Mouse (Mus musculus) monocyte, adult 59 days (primary cell): ENCODE data around the gene Rtp4. TPM values are rescaled to one million over a fixed set of nuclear protein-coding genes. Genes with fewer than 3 reads are reported as not detected.

ENCODE experiments used
- total RNA-seq, 2 experiments: library from RNA; stranded (reverse); gene quantifications; one replicate each; pipeline ENCODE4 v1.2.4; 2023

The Rtp4 gene
- 10 to 100 TPM; 21.3 to 32.2 TPM for total RNA-seq

GRCm38 (mm10) chr16:23520235-23520871 is at the start of gene Rtp4, which contains the start of gene Masp1:
Gene Rtp4 (plus strand): TSS chr16:23520291.
Gene Masp1 (minus strand): TSS chr16:23520815.

Other genes starting within 250 kb of the Rtp4 start
- not detected for gene Rtp1, start 91.2 kb upstream of the Rtp4 start, total RNA-seq
- not detected for gene Masp1, start 524 bp downstream of the Rtp4 start, total RNA-seq